Mouse (Mus musculus) T-cell, adult 2 months (primary cell): ENCODE measurements at regions not wholly inside any gene's neighbourhood (a gene's known extent, or its start where the extent isn't known, plus 50 kb on each side); places are given as distances from the start of the nearest gene placed in this dataset.

Source experiments
- DNase-seq: peaks from one replicate; pipeline ENCODE4 v3.0.0; 2022; ENCODE audit warnings: low spot score

GRCm38 (mm10) chr12:20614766-20615165 is 375.5 kb upstream of the Asap2 start:
- peak; percentile 56 for DNase-seq
